Mouse (Mus musculus) liver, adult 10 weeks (tissue): ENCODE results near the gene Pramef12. TPM values are rescaled to one million over a fixed set of nuclear protein-coding genes. Genes with fewer than 3 reads are reported as not detected.

ENCODE experiments used
- polyA plus RNA-seq: library from polyadenylated mRNA; stranded (reverse); fragments of 350-450 nt; fragmentation: Illumina TruSeq; extraction: RNeasy Lipid Tissue Mini Kit (QIAGEN cat#74804); gene quantifications from one replicate; pipeline ENCODE4 v1.2.3, GENCODE M21; 2014; ENCODE audit warnings: low read depth, low replicate concordance

Gene Pramef12
- not detected for polyA plus RNA-seq

GRCm38 (mm10) chr4:144408290-144408689, at the start of gene Pramef12:
Gene Pramef12, minus strand, starts transcription at chr4:144408464.

GRCm38 (mm10) chr4:144453217-144453616, 45.0 kb upstream of the Pramef12 start, which contains the start of gene Gm9944:
Gene Gm9944, minus strand, starts transcription at chr4:144453317.

GRCm38 (mm10) chr4:144438672-144439071, 30.4 kb upstream of the Pramef12 start, which contains the start of gene 1700012P22Rik:
Gene 1700012P22Rik, minus strand, starts transcription at chr4:144438772.

GRCm38 (mm10) chr4:144377911-144378310, 30.4 kb downstream of the Pramef12 start, which contains the start of gene Pramef20:
Gene Pramef20, minus strand, starts transcription at chr4:144377933.

GRCm38 (mm10) chr4:144357642-144358041, 50.6 kb downstream of the Pramef12 start, which contains the start of gene Gm13119:
Gene Gm13119, plus strand, starts transcription at chr4:144357942.

Other genes starting within 250 kb of the Pramef12 start
- gene Oog3, start 245.8 kb downstream of the Pramef12 start, polyA plus RNA-seq = not detected
- gene Oog2, start 217.7 kb downstream of the Pramef12 start, polyA plus RNA-seq = not detected
- gene C87977, start 195.1 kb downstream of the Pramef12 start, polyA plus RNA-seq = not detected
- gene Pramel5, start 128.0 kb downstream of the Pramef12 start, polyA plus RNA-seq = not detected
- gene Gm13128, start 78.2 kb downstream of the Pramef12 start, polyA plus RNA-seq = not detected
- gene Gm13119, start 50.5 kb downstream of the Pramef12 start, polyA plus RNA-seq = not detected
- not detected for gene Pramef20, start 30.5 kb downstream of the Pramef12 start, polyA plus RNA-seq
- not detected for gene 1700012P22Rik, start 30.3 kb upstream of the Pramef12 start, polyA plus RNA-seq
- gene Gm9944, start 44.9 kb upstream of the Pramef12 start, polyA plus RNA-seq = not detected
- gene Aadacl3, start 55.3 kb upstream of the Pramef12 start, polyA plus RNA-seq = not detected
- not detected for gene 9430007A20Rik, start 111.4 kb upstream of the Pramef12 start, polyA plus RNA-seq
- gene Gm13124, start 156.7 kb upstream of the Pramef12 start, polyA plus RNA-seq = not detected
- not detected for gene Aadacl4, start 205.2 kb upstream of the Pramef12 start, polyA plus RNA-seq